Mouse (Mus musculus): ENCODE data around the gene Exoc7. TPM values are rescaled to one million over a fixed set of nuclear protein-coding genes. Genes with fewer than 3 reads are reported as not detected.

Gene Exoc7
- polyA plus RNA-seq, 1 experiment from 2014 or later, result 56.5 TPM

- WGBS, result 1% methylated on average over 52 of the region's 53 CpGs
- H3K27ac ChIP-seq, result peak overlapping the region; percentile 26; the same call in 1 of the 2 replicates
- ATAC-seq (replicated peaks; ENCODE audit: low FRiP score, low read depth) (peak; percentile 92), DNase-seq (ENCODE audit: low spot score) (peak; percentile 96)
- peak overlapping the region; percentile 69 for H3K4me3 ChIP-seq (replicated peaks; ENCODE audit: low read depth, low read length)
- no peaks in the 10 kb centered on the region for H3K27me3 ChIP-seq (ENCODE audit: insufficient read depth, low read length)
- H3K9me3 ChIP-seq (replicated peaks; ENCODE audit: low read length), result no peaks in the 10 kb centered on the region
- H3K9ac ChIP-seq (ENCODE audit: low read depth, low read length), result peak overlapping the region; percentile 83
- H3K4me2 ChIP-seq (ENCODE audit: low read length), result peak overlapping the region; percentile 89
- TF ChIP-seq CTCF (IDR thresholded peaks at IDR 0.05; ENCODE audit: low read depth), result no peak
- 0 out of 2 replicates have a peak, but pooled peaks cover 6% of the 10 kb centered on the region for H3K4me1 ChIP-seq (replicated peaks; ENCODE audit: insufficient read depth, low read length)
- H3K36me3 ChIP-seq (ENCODE audit: insufficient read depth, low read length), result peaks cover 18% of the 10 kb centered on the region
These were observed 679 bp downstream of the Exoc7 start for GRCm38 (mm10) chr11:116306126-116306982.

- no peaks in the 10 kb centered on the region for H3K27me3 ChIP-seq (ENCODE audit: insufficient read depth, low read length)
- peak overlapping the region; percentile 89 for H3K4me2 ChIP-seq (ENCODE audit: low read length)
- 0 out of 2 replicates have a peak, but pooled peaks cover 6% of the 10 kb centered on the region for H3K4me1 ChIP-seq (replicated peaks; ENCODE audit: insufficient read depth, low read length)
- peak overlapping the region; percentile 69; the same call in 1 of the 2 replicates for H3K4me3 ChIP-seq (replicated peaks; ENCODE audit: low read depth, low read length)
- ATAC-seq (replicated peaks; ENCODE audit: low FRiP score, low read depth) (no peak), DNase-seq (ENCODE audit: low spot score) (no peak)
- no peak overlapping the region; the same call in 1 of the 2 replicates for H3K9ac ChIP-seq (ENCODE audit: low read depth, low read length)
- H3K36me3 ChIP-seq (ENCODE audit: insufficient read depth, low read length), result peaks cover 21% of the 10 kb centered on the region
- no peaks in the 10 kb centered on the region for H3K9me3 ChIP-seq (replicated peaks; ENCODE audit: low read length)
- 100% methylated on average over 2 of the region's 2 CpGs for WGBS
- peak; percentile 21; the same call in 1 of the 2 replicates for TF ChIP-seq CTCF (IDR thresholded peaks at IDR 0.05; ENCODE audit: low read depth)
- H3K27ac ChIP-seq, result no peak overlapping the region
These were observed 1.6 kb downstream of the Exoc7 start for GRCm38 (mm10) chr11:116305423-116305822.

GRCm38 (mm10) chr11:116298621-116299020, 8.4 kb downstream of the Exoc7 start:
- Histone ChIP-seq H3K27me3 (ENCODE audit: insufficient read depth, low read length) (no peaks in the 10 kb centered on the region), H3K4me3 (replicated peaks; ENCODE audit: low read depth, low read length) (no peak overlapping the region), H3K4me1 (replicated peaks; ENCODE audit: insufficient read depth, low read length) (no peaks in the 10 kb centered on the region), H3K36me3 (ENCODE audit: insufficient read depth, low read length) (peaks cover 45% of the 10 kb centered on the region), H3K9me3 (replicated peaks; ENCODE audit: low read length) (no peaks in the 10 kb centered on the region), H3K4me2 (ENCODE audit: low read length) (no peak overlapping the region), H3K9ac (ENCODE audit: low read depth, low read length) (no peak overlapping the region), H3K27ac (no peak overlapping the region)
- ATAC-seq (replicated peaks; ENCODE audit: low FRiP score, low read depth) (no peak), DNase-seq (ENCODE audit: low spot score) (no peak)
- WGBS, result 92% methylated on average over 6 of the region's 6 CpGs
- no peak for TF ChIP-seq CTCF (IDR thresholded peaks at IDR 0.05; ENCODE audit: low read depth)

GRCm38 (mm10) chr11:116298221-116298620, 8.8 kb downstream of the Exoc7 start:
- Histone ChIP-seq H3K4me2 (ENCODE audit: low read length) (no peak overlapping the region), H3K27ac (no peak overlapping the region), H3K27me3 (ENCODE audit: insufficient read depth, low read length) (no peaks in the 10 kb centered on the region), H3K36me3 (ENCODE audit: insufficient read depth, low read length) (peaks cover 41% of the 10 kb centered on the region), H3K9ac (ENCODE audit: low read depth, low read length) (no peak overlapping the region), H3K4me1 (replicated peaks; ENCODE audit: insufficient read depth, low read length) (no peaks in the 10 kb centered on the region), H3K4me3 (replicated peaks; ENCODE audit: low read depth, low read length) (no peak overlapping the region), H3K9me3 (replicated peaks; ENCODE audit: low read length) (no peaks in the 10 kb centered on the region)
- DNase-seq (ENCODE audit: low spot score) (no peak), ATAC-seq (replicated peaks; ENCODE audit: low FRiP score, low read depth) (no peak)
- 88% methylated on average over 11 of the region's 11 CpGs for WGBS
- TF ChIP-seq CTCF (IDR thresholded peaks at IDR 0.05; ENCODE audit: low read depth), result no peak

GRCm38 (mm10) chr11:116297017-116297416, 10.0 kb downstream of the Exoc7 start:
- Histone ChIP-seq H3K27me3 (ENCODE audit: insufficient read depth, low read length) (no peaks in the 10 kb centered on the region), H3K4me1 (replicated peaks; ENCODE audit: insufficient read depth, low read length) (no peaks in the 10 kb centered on the region), H3K4me3 (replicated peaks; ENCODE audit: low read depth, low read length) (no peak overlapping the region), H3K9me3 (replicated peaks; ENCODE audit: low read length) (no peaks in the 10 kb centered on the region), H3K4me2 (ENCODE audit: low read length) (no peak overlapping the region), H3K27ac (no peak overlapping the region), H3K36me3 (ENCODE audit: insufficient read depth, low read length) (peaks cover 40% of the 10 kb centered on the region), H3K9ac (ENCODE audit: low read depth, low read length) (no peak overlapping the region)
- DNase-seq (ENCODE audit: low spot score), result no peak
- TF ChIP-seq CTCF (IDR thresholded peaks at IDR 0.05; ENCODE audit: low read depth), result no peak
- ATAC-seq (replicated peaks; ENCODE audit: low FRiP score, low read depth), result no peak
- 73% methylated on average over 3 of the region's 3 CpGs for WGBS

GRCm38 (mm10) chr11:116296191-116296734, 10.8 kb downstream of the Exoc7 start:
- no peak for TF ChIP-seq CTCF (IDR thresholded peaks at IDR 0.05; ENCODE audit: low read depth)
- Histone ChIP-seq H3K9me3 (replicated peaks; ENCODE audit: low read length) (no peaks in the 10 kb centered on the region), H3K4me2 (ENCODE audit: low read length) (no peak overlapping the region), H3K4me3 (replicated peaks; ENCODE audit: low read depth, low read length) (no peak overlapping the region), H3K27me3 (ENCODE audit: insufficient read depth, low read length) (no peaks in the 10 kb centered on the region), H3K27ac (no peak overlapping the region), H3K36me3 (ENCODE audit: insufficient read depth, low read length) (peaks cover 40% of the 10 kb centered on the region), H3K4me1 (replicated peaks; ENCODE audit: insufficient read depth, low read length) (no peaks in the 10 kb centered on the region), H3K9ac (ENCODE audit: low read depth, low read length) (no peak overlapping the region)
- 89% methylated on average over 8 of the region's 8 CpGs for WGBS
- ATAC-seq (replicated peaks; ENCODE audit: low FRiP score, low read depth) (no peak), DNase-seq (ENCODE audit: low spot score) (no peak)

Data from kidney, postnatal 0 days (tissue).